Mouse (Mus musculus) layer of hippocampus, postnatal 36 days (tissue): ENCODE results near the gene Zcchc7. TPM values are rescaled to one million over a fixed set of nuclear protein-coding genes. Genes with fewer than 3 reads are reported as not detected.

ENCODE experiments used
- DNase-seq, 2 experiments: peaks; one replicate each; pipeline ENCODE4 v3.0.0; 2022
- microRNA-seq, 2 experiments: library from miRNA; unstranded; fragments of <30 nt; microRNA quantifications; one replicate each; pipeline ENCODE4 v1.2.0; 2021
- total RNA-seq, 2 experiments: library from RNA; stranded (reverse); gene quantifications; 2 replicates each; pipeline ENCODE4 v1.2.3; 2021

Gene Zcchc7
- total RNA-seq, 2 experiments from 2014 or later: 69.7 to 92.0 TPM

GRCm38 (mm10) chr4:44967402-44967801 lies 211.7 kb downstream of the Zcchc7 start:
- no peak for DNase-seq

DNA sequence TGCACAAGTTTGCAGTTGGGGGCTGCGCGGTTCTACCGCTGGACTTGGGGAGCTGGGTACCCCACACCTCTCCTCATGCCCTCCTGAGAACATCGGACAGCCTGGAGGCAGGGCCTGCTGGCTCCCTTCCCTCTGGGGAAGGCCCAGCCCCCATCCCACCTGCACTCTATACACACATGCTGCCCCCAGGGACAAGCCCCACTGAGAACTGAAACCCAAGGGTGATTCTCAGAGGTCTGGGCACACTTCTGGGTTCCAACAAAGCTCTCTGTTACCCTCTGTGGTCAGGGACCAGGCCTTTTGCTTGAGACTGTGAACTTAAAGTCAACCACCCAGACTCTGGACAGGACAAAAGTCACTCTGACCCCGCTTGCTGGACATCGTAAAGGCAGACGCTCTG lies 214.4 kb downstream of the Zcchc7 start:
- DNase-seq: no peak

GRCm38 (mm10) chr4:44970612-44971110 lies 215.0 kb downstream of the Zcchc7 start:
- peak in 1 of 2 experiments; percentile 34 for DNase-seq

GRCm38 (mm10) chr4:44973450-44973849 lies 217.8 kb downstream of the Zcchc7 start:
- DNase-seq: peak; percentile 88 to 89

DNA sequence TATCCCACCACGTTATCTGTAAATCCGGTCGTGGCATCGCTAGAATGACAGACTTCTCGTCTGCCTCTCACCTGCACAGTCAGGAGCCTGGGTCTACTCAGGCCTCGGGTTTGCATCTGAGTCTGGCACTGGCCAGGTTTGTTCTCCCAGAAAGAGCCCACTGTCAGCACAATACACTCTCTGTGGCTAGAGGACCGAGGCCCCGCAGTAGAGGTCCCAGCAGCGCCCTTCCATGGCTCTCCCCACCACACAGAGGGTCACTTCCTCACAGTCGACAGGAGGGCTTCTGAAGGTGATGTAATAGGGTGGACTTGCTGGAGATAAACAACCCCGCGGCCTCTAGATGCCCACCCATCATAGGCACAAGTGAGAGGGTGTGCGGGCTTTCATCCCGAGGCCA lies 218.2 kb downstream of the Zcchc7 start:
- DNase-seq: no peak

DNA sequence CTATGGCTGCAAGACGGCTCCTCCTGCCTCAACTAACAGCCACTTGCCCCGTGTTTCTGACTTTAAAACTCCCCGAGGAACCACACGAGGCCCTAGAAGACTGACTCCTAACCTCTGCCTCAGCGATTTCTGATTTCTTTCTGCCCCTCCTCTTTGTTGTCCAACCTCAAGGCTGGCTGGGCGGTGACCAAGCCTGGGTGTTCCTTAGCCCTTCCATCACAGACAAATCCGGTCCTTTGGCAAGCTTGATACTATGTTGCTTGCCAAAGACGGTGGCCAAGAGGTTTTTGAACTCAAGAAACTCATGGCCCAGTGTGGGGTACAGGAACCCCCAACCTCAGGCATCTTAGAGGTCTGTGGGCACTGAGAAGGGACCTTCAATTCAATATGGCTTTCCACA lies 218.7 kb downstream of the Zcchc7 start:
- no peak for DNase-seq

GRCm38 (mm10) chr4:44976026-44976615 lies 220.4 kb downstream of the Zcchc7 start:
- no peak for DNase-seq

- no peak for DNase-seq
Measured at GRCm38 (mm10) chr4:44976921-44977710, 221.4 kb downstream of the Zcchc7 start.

- no peak for DNase-seq
Measured at GRCm38 (mm10) chr4:44978175-44978574, 222.5 kb downstream of the Zcchc7 start.

- DNase-seq: no peak
Measured at GRCm38 (mm10) chr4:44979794-44980338, 224.2 kb downstream of the Zcchc7 start.

- DNase-seq: peak; percentile 58 to 70
Measured at GRCm38 (mm10) chr4:44981280-44981973, 225.8 kb downstream of the Zcchc7 start, which contains the start of gene Grhpr. Gene Grhpr, plus strand, starts transcription at chr4:44981395.

Small RNA genes within 50 kb of the gene (microRNA-seq; reads per million reads assigned to microRNA genes)
- 0 reads per million in 2 experiments for gene Gm22639

Other genes with a start within 250 kb of the Zcchc7 start
- under 1 TPM; 0.05 to 0.99 TPM for gene Pax5, start 45.4 kb upstream of the Zcchc7 start, total RNA-seq
- gene Grhpr, start 225.5 kb downstream of the Zcchc7 start, total RNA-seq: 10 to 100 TPM; 24.5 to 27.0 TPM